Mouse (Mus musculus): ENCODE measurements at regions not wholly inside any gene's neighbourhood (a gene's known extent, or its start where the extent isn't known, plus 50 kb on each side); places are given as distances from the start of the nearest gene placed in this dataset.
"Not testable (repeated sequence)": the region's sequence is repeated elsewhere in the genome, so short reads cannot be mapped to it uniquely, and the experiment has no call there.

DNA sequence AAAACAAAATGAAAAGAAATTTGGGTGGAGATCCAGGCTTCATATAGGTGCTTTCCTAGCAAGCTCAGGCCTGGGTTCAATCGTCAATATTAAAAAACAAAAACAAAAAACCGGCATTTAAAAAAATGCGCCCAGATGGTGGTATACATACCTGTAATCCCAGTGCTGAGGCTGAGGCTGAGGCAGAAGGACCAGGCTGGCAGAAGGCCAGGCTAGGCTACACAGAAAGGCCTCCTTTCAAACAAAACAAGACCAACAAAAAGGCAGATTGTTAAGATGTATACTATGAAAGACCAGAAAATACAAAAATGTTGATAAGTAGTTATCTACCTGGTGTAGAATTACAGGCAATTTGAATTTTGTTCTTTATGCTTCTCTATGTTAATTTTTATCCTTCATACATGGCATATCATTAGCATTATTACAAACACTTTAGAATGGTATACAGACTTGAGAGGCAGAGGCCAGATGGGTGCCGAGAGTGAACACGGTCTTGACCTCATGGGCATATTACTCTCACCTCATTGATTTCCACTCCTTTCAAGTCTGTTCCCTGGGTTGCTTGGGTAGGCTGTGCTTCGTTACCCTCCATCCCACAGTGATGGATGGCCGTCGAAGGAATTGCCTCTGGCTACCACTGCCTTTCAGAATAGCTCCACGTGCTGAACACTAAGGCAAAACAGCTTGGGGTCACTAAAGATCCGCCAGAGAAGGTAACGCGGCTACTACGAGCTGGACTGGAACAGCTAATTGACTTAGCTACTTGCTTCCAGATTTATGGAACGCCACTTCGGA, 339.6 kb upstream of the Gm6657 start:
- no peak for DNase-seq

DNA sequence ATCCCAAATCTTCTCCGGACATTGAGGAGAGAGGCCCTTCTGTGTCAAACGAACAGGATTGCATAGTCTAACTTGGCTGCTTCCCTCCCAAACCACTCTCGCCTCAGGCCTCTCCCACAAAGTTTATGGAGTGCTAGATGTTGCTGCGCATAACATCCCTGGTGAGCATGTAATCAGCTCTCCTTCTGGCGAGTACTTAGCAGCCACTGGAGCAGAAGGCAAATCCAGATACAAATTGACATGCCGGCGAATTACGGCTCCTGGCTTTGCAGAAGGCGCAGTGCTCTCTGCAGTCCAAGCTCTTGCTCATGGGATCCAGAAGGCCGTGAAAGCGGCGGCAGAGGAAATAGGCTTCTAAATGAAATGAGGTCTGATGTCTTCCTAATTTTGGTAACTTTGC, 338.2 kb upstream of the Gm6657 start:
- no peak for DNase-seq

DNA sequence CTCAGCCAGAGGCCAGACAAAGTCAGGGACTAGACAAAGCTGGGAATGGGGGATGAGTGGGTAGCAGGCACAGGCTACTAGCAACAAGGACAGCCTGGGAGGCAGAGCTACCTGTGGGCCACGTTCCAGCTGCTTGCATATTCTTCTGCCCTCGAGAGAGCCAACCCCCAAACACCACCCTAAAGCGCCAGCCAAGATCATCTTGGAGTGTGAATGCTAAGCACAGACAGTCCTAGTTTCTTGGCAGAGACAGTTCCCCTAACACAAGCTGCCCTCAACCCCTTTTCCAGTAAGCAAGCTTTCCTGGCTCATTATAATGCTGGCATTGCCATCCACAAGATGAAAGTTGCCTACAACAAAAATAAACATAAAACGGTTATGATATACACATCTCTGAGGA, 336.8 kb upstream of the Gm6657 start:
- DNase-seq: no peak

DNA sequence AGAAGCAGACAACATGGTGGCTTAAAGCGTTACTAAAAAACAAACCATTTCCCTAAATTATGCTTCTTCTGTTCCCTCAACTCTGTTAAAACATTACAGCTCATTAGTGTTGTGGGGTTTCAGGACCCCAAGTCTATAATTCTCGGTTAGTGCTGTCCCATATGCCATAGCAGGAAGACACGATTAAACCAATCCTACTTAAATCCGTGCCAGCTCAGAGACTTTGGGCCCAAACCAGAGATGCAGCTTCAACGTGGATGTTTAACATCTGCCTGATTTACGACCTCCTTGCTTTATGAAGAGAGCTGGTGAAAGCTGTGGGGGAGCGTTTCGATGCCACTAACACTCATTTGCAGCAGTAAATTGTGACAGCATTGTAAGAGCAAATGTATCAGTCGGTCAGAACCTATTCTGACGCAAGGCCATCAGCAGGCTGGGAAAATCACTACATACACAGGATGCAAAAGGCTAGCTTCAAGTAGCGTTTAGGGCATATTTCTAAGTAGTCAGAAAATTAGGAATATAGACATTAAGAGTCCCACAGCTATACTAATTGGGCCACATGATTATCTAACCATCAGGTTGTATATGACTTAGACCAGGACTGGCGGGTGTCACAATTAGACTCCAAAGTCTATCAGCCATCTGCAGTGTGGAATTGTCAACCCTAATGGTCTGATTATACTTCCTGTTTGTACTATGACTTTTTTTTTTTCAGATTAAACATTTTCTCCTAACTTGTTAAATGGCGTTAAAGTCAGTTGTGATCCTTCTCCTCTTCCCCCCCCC, 333.1 kb upstream of the Gm6657 start:
- DNase-seq: no peak

DNA sequence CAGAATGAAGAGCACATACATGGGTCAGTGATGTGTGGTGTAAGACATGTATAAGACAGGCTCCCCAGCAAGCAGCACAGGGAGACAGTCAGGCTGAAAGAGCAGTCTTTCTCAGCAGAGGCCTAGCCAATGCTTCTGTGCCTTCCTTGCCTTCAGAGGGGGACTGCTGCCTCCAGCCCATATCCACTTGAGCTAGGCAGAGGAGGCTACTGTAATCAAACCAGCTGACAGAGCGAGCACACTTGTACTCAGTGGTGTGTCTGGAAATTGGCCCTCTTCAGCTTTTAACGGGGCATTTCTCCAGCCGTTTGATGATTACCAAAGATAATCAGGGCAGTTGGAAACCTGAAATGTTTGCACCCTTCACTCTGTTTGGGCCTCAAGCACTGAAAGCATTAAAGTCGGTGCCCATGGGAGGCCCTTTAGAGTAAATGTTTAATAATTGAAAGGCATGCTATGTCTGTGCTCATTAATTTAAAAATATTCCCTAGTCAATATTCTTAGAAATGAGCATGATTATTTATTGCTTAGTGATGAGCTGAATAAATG, 326.0 kb upstream of the Gm6657 start:
- no peak for DNase-seq

DNA sequence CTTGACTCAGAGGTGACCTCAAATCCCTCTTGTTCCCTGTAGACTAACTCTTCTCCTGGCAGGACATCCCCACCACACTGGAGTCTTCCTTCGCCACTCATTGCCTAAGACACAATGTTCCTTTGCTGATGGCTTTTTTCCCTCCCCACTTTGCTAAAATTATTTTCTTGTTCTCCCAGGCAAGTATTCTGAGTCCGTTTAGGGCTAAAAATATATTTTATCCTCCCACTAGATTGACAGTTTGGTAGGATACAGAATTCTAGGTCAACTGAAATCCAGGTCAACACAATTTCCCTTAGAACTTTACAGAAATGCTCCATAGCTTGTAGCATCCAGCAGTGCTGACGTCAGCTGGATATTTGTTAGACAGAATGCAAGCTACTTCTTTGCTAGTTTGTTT, 324.7 kb upstream of the Gm6657 start:
- no peak for DNase-seq

DNA sequence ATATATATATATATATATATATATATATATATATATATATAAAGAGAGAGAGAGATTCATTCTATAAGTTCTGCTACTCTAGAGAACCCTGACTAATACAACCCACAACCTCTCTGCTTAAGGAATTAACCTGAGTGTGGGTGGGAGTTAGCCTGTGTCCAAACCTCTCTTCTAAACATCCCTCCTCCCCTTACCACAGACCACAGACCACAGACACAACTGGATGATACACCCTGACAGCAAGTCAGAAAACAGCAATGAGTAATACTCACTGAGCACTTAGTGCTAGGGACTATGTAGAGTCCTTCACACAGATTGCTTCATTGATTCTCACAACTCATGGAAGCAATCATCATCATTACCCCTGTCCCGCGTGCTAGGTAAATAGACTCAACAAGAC, 306.7 kb upstream of the Gm6657 start:
- no peak for DNase-seq

DNA sequence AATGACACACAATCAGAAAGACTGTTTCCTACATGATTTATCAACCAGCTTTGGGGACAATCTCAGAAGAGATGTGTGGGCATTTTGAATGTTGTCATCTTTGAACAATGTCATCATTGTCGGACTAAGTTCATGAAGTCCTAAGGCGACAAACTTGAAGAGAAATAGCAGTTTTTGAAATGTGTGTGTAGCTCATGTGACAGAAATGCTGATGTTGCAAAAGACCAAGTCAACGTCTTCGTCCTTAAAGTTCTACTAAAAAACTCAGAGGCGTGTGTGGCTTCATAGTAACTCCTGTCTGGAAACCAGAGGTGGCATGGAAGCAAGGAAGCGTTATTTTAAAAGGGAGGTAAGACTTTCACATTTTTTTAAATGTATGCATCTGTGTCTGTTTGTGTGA, 302.6 kb upstream of the Gm6657 start:
- DNase-seq: no peak

DNA sequence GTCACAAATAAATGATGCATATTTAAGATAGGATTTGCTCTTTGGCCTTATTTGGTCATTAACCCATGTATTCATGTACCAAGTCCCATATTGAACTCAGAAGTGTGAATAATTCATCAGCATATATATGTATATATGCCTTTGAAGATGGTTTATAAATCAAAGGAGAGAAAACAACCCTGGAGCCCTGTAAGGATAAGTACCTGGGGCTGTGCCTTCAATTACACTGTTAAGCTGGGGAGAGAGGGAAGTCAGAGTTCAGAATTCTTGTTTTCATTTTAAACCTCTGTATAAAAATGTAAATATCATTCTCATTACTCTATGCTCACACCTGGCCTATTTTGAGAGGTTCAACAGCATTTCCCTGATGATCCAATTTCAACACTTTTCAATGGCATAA, 299.8 kb upstream of the Gm6657 start:
- no peak for DNase-seq

DNA sequence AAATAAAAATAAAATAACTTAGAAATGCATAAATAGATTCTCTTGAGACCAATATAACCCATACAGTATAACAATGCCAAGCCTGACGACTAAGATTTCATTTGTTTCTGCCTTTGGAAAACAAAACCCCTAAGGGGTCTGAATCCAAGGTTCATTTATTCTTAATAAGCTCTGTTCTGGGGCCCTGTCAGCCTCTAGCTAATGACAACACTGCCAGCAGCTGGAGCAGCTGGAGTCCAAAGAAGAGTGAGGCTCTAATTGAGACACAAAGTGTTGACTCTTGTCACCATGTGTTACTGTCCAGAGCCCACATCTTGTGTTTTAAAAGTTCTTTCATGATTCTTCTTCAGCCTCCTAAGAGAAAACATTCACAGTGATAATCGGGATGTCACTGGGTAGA, 298.5 kb upstream of the Gm6657 start:
- no peak for DNase-seq

DNA sequence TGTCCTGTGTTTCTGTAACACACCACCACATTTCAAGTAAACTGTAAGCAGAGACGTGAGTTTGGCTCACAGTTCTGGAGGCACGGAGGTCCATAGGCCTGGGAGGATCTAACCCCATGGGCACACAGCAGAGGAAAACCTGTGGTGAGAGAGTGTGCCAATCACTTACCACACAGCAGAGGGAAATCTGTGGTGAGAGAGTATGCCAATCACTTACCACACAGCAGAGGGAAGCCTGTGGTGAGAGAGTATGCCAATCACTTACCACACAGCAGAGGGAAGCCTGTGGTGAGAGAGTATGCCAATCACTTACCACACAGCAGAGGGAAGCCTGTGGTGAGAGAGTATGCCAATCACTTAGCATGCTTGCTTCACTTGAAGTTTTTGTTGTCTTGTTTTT, 295.1 kb upstream of the Gm6657 start:
- DNase-seq: not testable (repeated sequence)

DNA sequence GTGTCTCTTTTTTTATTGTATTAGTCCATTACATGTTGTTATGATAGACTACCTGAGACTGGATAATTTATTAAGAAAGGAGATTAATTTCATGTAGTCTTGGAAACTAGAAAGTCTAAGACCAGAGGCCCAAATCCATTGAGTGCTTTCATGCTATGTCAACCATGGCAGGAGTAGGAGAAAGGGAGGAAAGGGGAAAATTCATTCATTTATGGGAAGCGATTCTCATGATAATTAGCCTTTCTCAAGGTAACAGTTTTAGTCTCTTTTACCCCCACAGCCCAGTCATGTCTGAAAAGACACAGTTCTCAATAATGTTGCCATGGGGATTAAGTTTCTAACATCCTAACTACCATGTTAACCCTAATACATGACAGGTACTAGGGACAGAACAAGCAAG, 292.8 kb upstream of the Gm6657 start:
- no peak for DNase-seq

DNA sequence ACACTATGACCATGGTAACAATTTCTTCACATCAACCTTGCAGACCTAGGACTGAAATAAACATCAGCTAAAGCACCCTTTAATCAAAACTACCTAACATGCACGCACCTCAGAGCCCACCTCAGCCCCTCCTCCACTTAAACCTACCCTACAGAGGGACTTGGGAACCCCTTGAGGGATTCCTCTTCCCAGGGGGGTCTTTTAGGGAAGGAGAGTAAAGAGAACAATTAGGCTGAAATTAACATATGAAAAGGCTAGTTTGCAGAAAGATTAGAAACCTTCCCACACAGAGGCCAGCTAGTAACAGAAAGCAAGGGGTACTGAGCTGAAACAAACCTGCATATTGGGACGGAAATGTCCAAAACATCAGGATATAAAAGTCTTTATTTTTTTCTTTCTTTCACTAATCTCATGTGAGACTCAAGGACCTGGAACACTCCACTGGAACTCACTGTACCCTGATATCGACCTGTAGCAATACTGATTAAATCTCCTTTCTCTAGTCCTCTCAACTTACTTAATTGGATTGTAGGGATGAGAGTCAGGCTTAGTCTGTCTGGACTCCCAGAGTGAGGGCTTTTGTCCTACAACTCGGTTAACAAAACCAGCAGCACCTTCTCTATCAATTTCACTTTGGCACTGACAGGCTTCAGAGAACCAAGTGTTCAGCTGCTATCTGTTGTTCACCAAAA, 281.0 kb upstream of the Gm6657 start:
- DNase-seq: no peak

DNA sequence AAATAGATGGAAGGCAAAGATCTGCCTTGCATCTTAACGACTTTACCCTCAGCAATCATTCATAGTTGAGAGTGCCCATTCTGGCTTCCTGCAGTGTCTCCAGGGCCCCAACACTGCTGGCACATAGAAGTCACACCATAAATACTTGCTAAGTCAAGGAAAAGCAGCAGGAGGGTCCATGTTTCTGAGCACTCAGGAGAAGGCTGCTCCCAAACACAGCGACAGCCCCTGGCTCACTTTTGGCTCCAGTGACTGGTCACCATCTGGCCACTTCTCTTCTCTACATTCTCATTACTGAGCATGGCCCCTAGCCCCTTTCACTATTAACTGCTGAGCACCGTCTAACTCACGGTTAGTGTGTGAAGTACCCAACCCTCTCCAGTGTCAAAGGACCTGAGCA, 265.3 kb upstream of the Gm6657 start:
- DNase-seq: no peak

DNA sequence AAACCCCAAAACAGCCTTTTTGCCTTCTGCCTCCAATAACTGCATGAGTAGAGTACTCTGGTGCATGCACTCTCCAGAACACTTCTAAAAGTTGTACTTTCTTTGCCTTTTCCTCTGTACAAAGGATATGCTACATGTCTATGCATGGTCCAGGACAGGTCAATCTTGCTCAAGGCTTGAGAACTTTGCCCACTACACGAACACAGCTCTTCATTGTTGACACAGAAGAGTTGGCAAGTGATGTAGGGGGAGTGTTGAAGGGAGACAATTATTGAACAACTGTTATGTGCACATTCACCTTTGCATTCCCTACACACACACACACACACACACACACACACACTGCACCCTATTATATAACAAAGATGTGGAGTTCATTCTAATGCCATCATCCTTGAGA, 264.5 kb upstream of the Gm6657 start:
- DNase-seq: no peak

DNA sequence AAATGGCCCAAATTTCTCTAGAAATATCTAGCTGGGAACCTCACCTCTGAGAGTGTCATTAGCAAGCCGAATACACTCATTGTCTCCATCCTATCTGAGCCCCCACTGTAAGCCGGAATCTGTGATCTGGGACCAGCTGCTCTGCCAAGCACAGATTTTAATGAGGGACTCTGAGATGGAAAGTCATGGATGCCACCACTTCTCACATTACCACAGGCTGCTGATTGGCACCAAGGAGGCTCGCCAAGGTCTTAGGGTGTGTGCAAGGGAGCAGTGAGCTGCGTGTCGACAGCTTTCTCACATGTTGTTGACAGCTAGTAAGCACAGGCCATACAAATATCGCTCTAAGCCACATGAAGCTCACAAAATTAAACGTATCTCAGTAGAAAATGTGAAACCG, 250.1 kb upstream of the Gm6657 start:
- no peak for DNase-seq

DNA sequence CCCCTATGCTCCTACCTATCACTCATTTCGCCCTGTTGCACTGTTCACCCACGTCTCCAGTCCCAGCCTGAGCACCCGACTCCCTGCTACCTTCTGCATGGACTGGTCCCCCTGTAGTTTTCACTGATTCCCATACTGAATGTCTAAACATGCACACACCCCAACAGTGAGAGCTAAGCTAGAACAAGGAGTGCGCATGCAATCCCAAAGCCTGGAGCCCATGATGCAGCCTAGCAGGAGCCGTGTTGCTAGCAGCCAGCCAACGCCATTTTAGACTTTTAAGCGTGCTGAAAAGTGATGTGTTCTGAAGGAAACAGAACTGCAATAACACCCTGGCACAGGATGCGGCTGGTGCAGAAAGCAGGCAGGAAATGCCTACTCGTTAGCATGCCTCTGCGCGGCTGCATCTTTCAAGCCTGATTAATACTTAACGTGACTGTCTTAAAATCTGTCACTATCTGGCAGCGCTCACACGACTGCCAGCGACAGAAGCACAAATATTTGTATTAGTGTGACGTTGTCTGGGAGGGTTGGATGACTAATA, 244.5 kb upstream of the Gm6657 start:
- no peak for DNase-seq

DNA sequence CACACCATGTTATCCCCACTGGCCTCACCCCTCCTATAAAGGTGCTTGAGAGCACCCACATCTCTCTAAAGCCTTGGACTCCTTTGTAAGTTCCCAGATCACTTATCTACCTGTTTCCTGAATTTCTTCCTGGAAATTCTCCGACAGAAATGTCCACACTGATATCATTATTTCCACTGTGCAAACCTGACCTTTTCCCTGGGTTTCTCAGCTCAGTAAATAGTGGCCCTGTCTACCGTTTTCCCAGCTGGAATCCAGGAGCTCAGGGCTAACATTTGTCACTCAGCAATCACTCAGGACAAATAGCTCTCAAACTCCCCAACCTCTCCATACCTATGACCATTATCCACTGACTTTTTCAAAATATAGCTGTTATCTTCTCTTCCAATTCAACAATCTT, 241.6 kb upstream of the Gm6657 start:
- no peak for DNase-seq

DNA sequence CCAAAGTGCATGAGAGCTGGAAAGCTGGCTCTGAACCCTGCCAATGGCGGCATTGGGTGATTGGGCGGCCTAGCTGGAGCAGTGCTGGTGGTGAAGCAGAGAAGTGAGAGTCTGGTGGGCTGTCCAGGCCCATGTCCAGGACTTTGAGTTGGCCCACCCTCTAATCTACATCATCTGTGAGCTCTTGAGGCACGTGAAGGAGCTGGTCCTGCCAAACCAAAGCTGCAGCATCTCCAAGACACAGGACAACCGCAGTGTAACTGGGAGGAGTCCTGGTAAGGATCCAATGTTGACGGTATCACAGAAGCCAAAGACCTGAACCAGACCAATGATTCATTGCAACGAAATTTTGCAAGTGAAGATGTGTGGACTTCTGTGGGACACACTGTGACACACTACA, 231.4 kb upstream of the Gm6657 start:
- DNase-seq: no peak

DNA sequence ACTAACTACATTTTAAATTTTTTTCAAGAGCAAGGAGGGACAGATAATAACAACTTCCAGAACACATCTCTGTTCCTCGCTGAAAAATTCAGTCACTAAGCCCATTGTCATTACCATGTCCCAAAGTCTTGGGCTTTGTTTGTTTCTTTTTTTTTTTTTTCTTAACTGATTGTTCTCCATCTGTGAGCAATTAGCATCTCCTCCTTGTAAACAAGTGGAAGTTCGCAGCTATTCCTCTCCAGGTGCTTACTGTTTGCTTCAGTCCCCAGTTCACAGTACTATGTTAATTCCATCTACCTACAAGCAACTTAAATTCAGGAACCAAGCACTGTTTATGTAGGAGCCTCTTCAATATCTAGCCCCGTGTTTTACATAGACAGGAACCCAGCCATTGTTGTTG, 225.5 kb upstream of the Gm6657 start:
- DNase-seq: no peak

DNA sequence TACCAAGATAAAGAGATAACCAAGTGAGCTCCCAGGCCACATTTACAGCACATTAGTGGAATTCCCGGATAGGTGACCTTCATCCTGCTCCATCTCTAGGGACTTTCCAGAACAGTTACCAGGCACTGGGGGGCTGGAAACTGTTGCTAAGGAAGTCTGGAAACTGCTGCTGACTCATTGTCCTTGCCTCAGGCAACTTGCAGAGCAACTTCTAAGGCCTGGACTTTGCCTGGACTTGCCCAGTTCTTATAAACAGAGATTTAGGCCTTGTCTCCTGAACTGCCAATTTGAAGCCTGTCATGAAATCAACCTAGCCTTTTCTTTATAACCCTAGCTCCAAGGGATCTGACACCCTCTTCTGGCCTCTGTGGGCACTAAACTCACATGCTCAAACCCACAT, 224.0 kb upstream of the Gm6657 start:
- DNase-seq: no peak

DNA sequence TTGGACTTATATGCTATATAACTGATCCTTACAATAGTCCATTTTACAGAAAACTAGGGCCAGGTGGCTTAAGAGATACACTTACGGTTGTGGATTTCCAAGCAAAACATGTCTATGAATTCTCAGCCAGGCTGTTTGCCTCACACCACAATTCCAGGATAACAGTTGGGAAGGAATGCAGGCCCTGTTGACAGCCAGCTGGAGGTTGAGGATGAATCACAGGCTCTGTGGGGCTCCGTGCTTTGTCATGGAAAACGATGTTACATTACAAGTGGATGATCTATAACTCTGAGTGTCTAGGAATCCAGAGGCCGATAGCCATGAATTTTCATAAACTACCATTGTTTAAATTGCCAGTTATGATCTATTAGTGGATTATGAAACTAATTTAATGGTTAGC, 221.9 kb upstream of the Gm6657 start:
- no peak for DNase-seq

DNA sequence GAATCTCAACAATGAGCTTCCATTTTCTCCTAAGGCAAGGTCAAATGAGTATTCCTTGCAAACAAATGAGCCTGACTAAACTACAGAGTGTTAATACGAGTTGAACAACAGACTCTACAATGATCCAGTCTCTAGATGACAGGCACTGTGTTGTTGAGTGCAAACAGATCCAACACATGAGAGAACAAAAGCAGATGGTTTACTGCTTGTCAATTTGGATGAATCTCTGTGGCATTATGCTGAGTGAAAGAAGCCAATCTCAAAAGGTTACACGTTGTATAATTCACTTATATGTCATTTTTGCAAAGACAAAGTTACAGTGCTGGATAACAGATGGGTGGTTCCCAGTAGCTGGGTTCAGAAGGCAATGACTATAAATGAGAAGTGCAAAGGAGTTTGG, 217.1 kb upstream of the Gm6657 start:
- no peak for DNase-seq
